Mouse (Mus musculus) B cell, adult 2 months (primary cell): ENCODE results near the gene Gm10799.
"Not testable (repeated sequence)": the region's sequence is repeated elsewhere in the genome, so short reads cannot be mapped to it uniquely, and the experiment has no call there.

Experiments used
- DNase-seq, 2 experiments: peaks; one replicate each; pipeline ENCODE4 v3.0.0; 2022

Gene Gm10799

DNA sequence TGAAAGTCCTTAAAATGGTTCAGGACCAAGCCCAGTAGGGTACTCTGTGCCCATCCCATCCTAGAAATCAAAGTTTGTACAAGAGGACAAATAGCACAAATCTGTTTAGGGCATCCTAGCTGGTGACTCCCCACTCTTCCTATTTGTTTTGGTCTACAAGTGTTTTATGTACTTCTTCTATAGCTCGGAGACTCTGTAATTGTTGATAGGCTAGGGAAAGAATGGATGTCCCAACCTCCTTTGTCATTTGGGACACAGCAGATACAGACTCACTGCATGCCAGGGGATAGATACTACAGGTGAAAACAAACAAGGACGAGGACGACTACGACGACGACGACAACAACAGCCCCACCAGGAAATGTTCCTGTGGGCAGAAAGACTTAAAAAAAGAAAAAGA, at the start of gene Gm10799:
TSS of gene Gm10799 (minus strand) at position 101 of the 400 bp plus-strand sequence.
- DNase-seq = not testable (repeated sequence)

DNA sequence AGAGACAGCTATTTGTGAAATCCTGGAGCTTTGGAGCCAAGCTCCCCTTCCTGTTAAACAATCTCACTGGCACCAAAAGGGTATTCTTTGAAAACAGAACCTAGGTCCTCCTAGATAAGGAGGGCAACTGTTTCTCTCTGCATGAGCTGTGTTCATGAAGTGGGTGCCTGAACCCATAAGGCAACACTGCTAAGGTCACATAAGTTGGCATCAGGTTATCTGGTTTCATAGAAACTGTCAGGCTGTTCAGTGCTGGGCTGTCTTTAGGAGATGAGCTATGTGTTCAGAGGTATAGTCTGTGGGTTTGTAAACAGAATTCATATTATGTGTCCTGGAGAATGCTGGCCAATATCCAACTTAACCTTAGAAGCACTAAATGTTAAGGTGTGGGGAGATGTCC, 48.8 kb upstream of the Gm10799 start:
- not testable (repeated sequence) for DNase-seq

DNA sequence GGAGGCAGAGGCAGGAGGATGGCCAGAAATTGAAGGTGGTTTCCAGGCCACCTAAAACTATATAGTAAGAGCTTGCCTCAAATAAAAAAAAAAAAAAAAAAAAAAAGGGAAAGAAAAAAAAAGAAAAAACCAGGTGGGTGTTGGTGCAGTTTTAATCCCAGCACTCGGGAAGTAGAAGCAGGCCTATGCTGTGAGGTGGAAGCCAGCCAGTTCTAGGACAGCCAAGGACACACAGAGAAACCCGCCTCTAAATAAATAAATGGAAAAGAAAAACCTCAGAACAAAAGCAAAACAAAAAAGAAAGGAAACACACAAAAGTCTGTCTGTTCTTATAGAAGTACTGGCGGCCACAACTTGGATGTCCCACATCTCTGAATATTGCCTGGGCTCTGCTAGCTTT, 46.5 kb upstream of the Gm10799 start:
- DNase-seq = no peak

DNA sequence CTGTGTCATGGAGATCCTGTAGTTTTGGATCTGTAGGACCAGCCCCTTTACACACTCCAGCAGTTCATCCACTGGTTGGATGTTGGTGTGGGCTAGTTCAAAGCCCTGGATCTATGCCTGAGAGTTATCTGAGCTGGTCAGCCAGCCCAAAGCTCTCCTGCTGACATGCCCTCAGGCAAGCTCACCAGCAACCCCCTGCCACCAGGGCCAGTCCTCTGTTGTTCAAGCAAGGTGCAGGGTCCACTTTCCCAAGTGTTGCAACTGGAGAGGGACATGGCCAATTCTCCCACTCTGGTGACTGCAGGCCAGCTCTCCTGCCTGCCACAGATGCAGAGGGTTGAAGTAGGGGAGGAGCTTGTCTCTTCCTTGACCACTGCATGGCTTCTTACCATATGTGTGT, 45.2 kb upstream of the Gm10799 start:
- not testable (repeated sequence) for DNase-seq

DNA sequence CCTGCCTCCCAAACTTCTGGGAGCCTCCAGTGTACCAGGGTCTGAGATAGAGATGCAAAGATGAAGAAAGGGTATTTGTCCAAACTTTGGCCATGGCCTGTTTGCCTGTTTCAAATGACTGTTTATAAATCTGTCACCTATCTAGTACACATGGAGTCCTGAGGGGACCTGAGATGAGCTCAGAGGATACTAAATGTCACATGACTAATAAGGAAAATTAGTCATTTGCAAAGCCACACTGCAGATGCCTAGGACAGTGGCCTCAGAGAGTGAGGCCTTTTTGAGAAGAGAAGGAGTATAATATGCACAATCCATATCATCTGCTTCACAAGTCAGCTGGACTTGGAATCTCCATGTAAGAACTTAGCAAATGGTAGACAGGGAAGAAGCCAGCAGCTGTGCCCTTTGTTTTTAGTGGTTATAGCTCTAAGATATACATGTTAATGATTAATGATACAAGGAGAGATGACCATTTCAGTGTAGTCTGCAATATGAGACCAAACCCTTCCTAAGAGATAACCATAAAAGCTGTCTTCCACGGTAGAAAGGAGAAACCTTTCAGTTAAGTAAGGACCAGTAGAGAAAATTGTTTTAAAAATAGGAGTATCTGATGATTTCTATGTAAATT, 42.9 kb upstream of the Gm10799 start:
- DNase-seq = not testable (repeated sequence)

DNA sequence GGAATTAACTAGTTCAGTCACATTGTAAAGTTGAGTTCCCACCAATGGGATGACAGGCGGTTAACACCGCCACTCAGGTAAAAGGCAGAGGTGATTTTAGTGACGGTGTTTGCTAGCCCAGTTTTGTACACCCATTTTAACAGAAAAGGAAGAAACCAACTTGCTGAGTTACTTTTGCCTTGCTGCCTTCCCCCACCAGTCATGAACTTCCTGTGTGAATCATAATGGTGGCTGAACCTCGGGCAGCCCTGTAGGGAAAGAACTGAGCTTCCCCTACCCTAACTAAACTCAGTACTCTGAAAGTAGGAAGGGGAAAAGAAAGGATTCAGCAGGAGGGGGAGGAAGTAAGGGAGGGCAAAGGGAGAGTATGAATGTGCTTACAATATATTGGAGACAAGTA, 41.7 kb upstream of the Gm10799 start:
- DNase-seq = no peak

DNA sequence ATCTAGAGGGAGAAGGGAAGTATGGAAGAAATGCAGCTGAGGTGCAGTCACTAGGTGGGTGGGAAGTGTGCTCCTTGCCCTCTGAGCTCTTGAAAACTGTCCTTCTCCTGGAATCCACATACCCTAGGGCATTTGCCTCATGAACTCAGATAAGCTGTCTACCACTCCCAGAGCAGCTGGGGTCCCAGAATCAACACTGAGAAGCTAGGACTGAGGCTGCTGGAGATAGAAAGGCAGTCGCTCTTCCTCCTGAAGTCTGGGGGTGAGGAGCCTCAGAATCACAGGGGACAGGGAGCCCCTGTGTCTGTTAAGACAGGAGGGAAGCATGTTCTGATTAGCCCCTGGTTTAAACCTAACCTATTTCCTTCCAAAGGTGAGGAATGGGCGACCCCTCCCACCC, 41.2 kb upstream of the Gm10799 start:
- DNase-seq = no peak

DNA sequence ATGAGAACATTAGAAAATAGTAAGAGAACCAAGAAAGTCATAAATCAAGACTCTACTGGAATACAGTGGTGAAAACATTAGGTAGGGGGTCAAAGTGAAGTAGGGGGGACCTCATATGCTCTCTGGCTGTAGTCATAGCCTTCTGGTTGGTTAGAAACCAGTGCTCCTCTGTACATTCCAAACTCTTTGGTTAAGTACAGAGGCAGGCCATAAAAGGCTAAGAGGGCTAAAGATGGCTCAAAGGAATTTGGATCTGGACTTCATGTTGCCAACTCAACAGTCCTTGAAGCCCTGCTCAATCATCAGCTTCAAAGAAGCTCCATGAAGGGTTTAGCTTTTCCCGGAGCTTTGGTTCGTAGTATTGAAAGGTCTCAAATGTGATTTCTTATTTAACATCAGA, 40.7 kb upstream of the Gm10799 start:
- DNase-seq = not testable (repeated sequence)

DNA sequence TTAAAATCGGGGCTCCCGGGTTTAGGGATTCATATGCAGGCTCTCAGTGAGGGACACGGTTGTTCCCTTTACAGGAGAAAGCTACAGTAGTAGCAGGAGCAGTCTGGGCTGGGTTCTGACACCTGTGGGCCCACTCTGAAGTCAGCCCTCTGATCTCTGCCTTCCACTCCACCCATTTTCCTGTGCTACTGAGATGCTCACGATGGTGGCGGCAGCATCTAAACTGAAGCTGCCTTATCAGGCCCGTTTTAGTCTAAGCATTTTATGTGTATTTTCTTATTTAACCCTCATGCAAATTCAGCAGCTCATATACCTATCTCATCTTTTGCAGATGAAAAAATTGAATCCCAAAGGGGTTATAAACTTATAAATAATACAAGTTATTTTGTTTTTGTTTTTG, 36.5 kb upstream of the Gm10799 start:
- no peak for DNase-seq

DNA sequence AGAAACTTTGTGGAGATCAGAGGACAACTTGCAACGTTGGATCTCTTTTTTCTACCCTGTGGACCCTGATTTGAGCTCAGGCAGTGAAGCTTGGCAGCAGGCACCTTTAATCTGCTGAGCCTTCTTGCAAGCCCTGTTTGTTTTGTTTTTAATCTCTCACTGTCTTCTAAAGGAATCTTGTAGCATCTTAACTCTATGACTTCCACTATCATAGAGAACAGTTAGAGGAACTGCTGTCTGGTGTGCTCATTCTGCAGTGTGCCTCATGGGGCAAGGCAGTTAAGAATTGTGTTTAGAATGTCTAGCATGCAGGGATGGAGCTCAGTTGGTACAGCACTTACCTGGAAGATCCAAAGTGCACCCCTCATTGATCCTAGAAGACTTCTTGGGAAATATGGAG, 31.6 kb upstream of the Gm10799 start:
- DNase-seq = no peak

DNA sequence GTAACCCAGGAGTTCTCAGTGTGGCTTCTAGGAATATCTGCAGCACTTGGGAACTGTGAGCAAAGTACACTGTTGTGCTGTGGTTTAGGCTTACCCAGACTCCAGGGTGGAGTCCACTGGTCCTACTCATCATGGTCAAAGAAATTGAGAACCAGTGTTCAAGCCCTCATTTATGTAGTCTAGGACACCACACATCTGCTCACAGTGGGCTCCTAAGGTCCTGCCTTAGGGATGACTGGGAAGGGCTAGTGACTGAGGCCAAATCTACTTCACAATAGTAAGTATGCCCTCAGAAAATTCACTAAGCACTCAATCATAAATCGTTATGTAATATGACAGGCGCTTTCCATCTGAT, 30.9 kb upstream of the Gm10799 start:
- DNase-seq = no peak

DNA sequence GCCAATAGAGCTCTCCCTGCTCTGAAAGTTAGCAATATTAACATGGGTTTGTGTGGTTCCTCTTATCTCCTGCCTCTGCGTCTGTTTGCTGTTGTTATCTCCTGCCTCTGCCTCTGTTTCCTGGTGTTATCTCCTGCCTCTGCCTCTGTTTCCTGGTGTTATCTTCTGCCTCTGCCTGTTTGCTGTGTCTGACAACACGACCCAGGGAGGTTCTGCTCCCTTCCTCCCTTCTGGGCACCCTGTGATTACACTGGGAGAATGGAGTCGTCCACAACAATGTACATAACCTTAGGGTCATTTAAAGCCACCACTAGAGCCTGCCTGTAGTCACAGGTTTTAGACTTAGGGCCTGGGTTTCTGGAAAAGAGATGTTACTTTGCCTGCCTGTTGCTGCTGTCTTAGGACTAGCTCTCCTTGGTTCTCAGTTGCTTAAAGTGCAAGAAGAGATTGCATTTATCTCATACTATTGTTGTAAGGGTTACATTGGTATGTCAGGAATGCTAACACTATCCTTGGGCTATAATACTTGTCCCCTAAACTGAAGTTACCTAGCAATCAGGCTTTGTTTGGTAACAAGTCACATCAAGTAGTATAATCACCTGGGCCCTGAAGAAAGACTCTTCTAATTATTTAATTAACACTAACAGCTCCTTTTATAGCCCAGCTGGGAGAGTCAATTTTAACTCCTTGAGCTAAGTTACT, 30.3 kb upstream of the Gm10799 start:
- DNase-seq = no peak

DNA sequence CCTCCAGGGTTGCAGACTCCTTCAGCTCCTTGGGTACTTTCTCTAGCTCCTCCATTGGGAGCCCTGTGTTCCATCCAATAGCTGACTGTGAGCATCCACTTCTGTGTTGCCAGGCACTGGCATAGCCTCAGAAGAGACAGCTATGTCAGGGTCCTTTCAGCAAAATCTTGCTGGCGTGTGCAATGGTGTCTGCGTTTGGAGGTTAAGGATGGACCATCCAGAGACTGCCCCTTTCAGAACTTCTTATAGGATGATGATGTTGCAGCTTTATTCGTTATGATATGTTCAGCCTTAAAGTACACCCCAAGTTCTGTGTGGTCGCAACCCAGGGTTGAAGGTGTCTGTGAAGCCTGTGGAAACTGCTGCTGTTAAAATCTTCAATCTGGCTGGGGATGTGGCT, 29.0 kb upstream of the Gm10799 start:
- not testable (repeated sequence) for DNase-seq

DNA sequence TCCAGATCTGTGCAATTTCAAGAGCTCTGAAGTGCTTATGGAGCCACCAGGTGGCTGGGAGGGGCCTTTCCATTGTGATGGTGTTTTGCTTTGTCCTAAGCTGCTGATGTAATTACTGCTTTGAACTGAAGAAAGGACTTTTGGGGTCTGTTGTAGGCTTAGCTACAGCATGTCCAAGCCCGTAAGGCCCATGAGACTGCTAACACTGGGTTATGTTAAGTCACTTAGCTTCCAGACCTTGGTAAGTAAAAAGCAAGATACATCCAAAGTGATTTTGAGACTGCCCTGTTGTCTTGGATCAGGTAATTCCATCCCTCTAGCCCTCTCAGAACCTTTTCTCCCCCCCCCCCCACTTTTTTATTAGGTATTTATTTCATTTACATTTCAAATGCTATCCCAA, 28.4 kb upstream of the Gm10799 start:
- not testable (repeated sequence) for DNase-seq

DNA sequence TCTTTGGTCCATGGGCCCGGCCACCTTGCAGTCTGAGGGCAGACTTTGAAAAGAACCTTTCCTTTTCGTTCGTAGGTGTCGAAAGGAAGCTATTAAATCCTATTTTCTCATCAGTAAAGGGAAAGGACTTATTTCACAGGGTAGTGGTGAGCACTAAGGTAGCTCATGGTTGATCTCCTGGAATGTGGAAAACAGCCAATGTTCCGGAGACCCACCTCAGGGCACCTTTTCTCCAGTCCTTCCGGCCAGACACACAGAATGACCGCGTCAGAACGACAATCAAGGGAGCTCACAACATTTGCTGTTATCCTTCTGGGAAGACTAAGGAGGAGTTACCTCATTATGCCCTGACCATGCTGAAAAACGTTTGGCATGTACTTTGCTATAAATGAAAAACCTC, 27.9 kb upstream of the Gm10799 start:
- DNase-seq = no peak

DNA sequence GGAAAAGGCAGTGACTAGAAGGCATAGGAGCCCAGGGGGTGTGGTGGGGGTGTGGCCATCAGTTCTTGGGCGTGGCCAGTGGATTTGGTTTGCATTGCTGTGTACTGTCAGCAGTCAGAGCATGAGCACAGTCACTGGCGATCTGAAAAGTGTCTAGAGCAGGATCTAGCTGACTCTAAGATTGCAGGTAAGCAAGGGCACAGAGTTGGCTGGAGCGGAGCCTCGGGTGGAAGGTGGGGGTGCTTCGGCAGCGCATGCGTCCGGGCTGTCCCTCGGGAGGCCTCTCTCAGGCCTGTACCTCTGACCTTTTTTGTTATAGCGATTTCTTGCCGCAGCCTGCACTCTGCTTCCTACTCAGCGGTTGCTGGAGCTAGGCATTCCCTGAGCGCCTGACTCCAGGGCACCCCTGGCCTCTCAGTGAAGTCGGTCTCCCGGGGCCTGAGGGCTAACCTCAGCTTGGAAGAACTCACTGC, 27.4 kb upstream of the Gm10799 start, which contains the start of gene Cd59a:
TSS of gene Cd59a (plus strand) at position 61 of the 473 bp plus-strand sequence.
- DNase-seq = peak; percentile 62 to 70

DNA sequence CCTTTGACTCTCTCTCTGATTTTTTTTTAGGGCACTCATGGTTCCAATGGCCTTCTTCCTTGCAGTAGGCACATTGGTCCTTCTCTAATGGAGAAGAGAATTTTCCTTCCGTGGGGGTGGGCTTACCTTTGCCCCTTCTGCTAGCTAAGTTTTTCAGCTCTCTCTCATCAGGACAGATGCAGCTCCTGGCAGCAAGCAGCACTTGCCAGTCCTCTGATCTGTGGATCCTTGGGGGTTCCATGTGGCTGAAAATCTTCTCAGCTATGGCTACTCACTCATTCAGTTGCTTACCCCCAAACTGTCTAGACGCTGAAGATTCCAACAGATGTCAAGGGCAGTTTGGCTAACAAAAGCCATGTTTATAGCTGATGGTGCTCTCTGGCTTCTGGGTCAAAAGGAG, 25.0 kb upstream of the Gm10799 start:
- DNase-seq = no peak

DNA sequence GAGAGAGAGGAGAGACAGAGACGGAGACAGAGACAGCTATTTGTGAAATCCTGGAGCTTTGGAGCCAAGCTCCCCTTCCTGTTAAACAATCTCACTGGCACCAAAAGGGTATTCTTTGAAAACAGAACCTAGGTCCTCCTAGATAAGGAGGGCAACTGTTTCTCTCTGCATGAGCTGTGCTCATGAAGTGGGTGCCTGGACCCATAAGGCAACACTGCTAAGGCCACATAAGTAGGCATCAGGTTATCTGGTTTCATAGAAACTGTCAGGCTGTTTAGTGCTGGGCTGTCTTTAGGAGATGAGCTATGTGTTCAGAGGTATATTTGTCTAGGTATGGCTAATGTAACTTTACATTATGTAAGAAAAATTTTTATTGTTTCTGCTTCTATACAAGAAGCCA, 19.2 kb upstream of the Gm10799 start:
- DNase-seq = not testable (repeated sequence)

DNA sequence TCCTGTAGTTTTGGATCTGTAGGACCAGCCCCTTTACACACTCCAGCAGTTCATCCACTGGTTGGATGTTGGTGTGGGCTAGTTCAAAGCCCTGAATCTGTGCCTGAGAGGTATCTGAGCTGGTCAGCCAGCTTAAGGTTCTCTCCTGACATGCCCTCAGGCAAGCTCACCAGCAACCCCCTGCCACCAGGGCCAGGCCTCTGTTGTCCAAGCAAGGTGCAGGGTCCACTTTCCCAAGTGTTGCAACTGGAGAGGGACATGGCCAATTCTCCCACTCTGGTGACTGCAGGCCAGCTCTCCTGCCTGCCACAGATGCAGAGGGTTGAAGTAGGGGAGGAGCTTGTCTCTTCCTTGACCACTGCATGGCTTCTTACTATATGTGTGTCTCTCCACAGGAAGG, 15.7 kb upstream of the Gm10799 start:
- not testable (repeated sequence) for DNase-seq

DNA sequence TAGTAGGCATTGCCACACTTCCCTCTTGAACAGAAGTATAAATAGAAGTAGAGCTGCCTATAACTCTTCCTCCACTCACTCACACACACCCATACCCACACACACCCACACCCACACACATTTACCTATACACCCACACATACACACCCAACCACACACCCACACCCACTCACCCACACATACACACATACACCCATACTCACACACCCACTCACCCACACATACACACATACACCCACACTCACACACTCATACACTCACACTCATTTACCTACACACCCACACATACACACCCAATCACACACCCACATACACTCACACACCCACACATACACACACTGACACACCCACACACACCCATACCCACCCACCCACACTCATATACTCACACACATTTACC, 14.1 kb upstream of the Gm10799 start:
- DNase-seq = no peak

DNA sequence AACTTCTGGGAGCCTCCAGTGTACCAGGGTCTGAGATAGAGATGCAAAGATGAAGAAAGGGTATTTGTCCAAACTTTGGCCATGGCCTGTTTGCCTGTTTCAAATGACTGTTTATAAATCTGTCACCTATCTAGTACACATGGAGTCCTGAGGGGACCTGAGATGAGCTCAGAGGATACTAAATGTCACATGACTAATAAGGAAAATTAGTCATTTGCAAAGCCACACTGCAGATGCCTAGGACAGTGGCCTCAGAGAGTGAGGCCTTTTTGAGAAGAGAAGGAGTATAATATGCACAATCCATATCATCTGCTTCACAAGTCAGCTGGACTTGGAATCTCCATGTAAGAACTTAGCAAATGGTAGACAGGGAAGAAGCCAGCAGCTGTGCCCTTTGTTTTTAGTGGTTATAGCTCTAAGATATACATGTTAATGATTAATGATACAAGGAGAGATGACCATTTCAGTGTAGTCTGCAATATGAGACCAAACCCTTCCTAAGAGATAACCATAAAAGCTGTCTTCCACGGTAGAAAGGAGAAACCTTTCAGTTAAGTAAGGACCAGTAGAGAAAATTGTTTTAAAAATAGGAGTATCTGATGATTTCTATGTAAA, 13.2 kb upstream of the Gm10799 start:
- DNase-seq = not testable (repeated sequence)

DNA sequence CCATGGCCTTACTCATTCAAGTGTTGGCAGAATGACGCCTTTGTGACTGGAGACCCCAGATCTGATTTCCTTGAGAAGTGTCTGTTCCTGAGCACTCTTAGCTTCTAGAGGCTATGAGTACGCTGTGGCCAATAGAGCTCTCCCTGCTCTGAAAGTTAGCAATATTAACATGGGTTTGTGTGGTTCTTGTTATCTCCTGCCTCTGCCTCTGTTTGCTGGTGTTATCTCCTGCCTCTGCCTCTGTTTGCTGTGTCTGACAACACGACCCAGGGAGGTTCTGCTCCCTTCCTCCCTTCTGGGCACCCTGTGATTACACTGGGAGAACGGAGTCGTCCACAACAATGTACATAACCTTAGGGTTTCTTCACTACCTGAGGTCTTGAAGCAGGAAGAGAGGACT, 9.9 kb upstream of the Gm10799 start:
- DNase-seq = not testable (repeated sequence)

DNA sequence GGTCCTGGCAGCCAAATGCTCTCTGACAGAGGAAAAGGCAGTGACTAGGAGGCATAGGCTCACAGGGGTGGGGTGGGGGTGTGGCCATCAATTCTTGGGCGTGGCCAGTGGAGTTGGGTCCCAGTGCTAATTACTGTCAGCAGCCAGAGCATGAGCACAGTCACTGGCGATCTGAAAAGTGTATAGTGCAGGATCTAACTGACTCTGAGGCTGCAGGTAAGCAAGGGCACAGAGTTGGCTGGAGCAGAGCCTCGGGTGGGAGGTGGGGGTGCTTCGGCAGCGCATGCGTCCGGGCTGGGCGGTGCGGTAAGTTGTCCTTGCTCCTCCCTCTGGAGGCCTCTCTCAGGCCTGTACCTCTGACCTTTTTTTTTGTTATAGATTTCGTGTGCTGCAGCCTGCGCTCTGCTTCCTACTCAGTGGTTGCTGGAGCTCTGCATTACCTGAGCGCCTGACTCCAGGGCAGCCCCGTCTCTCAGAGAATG, 1.4 kb upstream of the Gm10799 start, which contains the start of gene Cd59b:
TSS of gene Cd59b (plus strand) at position 146 of the 482 bp plus-strand sequence.
- DNase-seq = peak; percentile 67 to 72

DNA sequence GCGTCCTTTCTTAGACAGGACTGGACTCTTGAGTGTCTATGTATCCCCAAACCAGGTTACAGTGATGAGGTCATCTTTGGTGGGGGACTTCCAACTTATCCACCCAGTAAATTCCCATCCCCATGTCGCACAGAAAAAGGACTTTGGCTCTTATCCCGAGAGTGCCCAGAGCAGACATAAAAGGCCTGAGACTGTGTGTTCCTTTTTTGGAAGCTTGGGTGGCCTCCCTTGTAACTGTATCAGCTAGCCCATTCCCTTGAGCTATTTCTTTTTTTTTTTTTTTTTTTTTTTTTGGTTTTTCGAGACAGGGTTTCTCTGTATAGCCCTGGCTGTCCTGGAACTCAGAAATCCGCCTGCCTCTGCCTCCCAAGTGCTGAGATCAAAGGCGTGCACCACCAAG, 2.8 kb downstream of the Gm10799 start, which contains the start of gene Gm10912:
TSS of gene Gm10912 (plus strand) at position 301 of the 400 bp plus-strand sequence.
- DNase-seq = not testable (repeated sequence)
